ENCODE assay signal across 8 mouse cellular contexts in genomic region chr2:25376589-25376988, GRCm38 (mm10). TPM values are rescaled to one million over a fixed set of nuclear protein-coding genes. Genes with fewer than 3 reads are reported as not detected.
DNase-seq lines count a peak whose midpoint lies in the region; ATAC-seq and TF ChIP-seq lines count a peak whose summit lies in the region.

No protein-coding gene starts in this region.

- no peaks in the 10 kb centered on the region for H3K27me3 ChIP-seq in intestine, postnatal 0 days (replicated peaks; ENCODE audit: control insufficient read depth, insufficient read depth, low read length)
- H3K27me3 ChIP-seq in intestine, embryonic 16.5 days (replicated peaks; ENCODE audit: control insufficient read depth, insufficient read depth, low read length): no peaks in the 10 kb centered on the region
- no peaks in the 10 kb centered on the region for H3K27me3 ChIP-seq in forebrain, embryonic 16.5 days (replicated peaks; ENCODE audit: control insufficient read depth, insufficient read depth, low read length)

- peaks cover 34% of the 10 kb centered on the region for H3K36me3 ChIP-seq in intestine, postnatal 0 days (ENCODE audit: control insufficient read depth, insufficient read depth)
- peaks cover 18% of the 10 kb centered on the region for H3K36me3 ChIP-seq in intestine, embryonic 16.5 days (ENCODE audit: control insufficient read depth, insufficient read depth, low read length)
- H3K36me3 ChIP-seq in forebrain, embryonic 16.5 days (ENCODE audit: control insufficient read depth, insufficient read depth): no peaks in the 10 kb centered on the region

- no peak overlapping the region for H3K9ac ChIP-seq in intestine, postnatal 0 days (ENCODE audit: low read depth, low read length)
- H3K9ac ChIP-seq in intestine, embryonic 16.5 days (ENCODE audit: low read depth, low read length): no peak overlapping the region
- no peak overlapping the region for H3K9ac ChIP-seq in forebrain, embryonic 16.5 days (replicated peaks; ENCODE audit: low read depth, low read length)

- 0 out of 2 replicates have a peak, but pooled peaks cover 6% of the 10 kb centered on the region for H3K4me1 ChIP-seq in intestine, postnatal 0 days (replicated peaks; ENCODE audit: control insufficient read depth, insufficient read depth, low read length)
- H3K4me1 ChIP-seq in intestine, embryonic 16.5 days (ENCODE audit: control insufficient read depth, insufficient read depth, low read length): peaks cover 18% of the 10 kb centered on the region
- H3K4me1 ChIP-seq in forebrain, embryonic 16.5 days (replicated peaks; ENCODE audit: control insufficient read depth, insufficient read depth, low read length): peaks cover 22% of the 10 kb centered on the region

- H3K27ac ChIP-seq in intestine, postnatal 0 days (ENCODE audit: low read depth, low read length): no peak overlapping the region
- H3K27ac ChIP-seq in intestine, embryonic 16.5 days (ENCODE audit: low read length): no peak overlapping the region
- no peak overlapping the region for H3K27ac ChIP-seq in forebrain, embryonic 16.5 days (ENCODE audit: low read length)

- 67% methylated on average over 4 of the region's 4 CpGs for WGBS in intestine, postnatal 0 days
- 64% methylated on average over 4 of the region's 4 CpGs for WGBS in intestine, embryonic 16.5 days
- 65% methylated on average over 4 of the region's 4 CpGs for WGBS in forebrain, embryonic 16.5 days

- H3K4me2 ChIP-seq in intestine, postnatal 0 days (replicated peaks; ENCODE audit: low read depth): no peak overlapping the region
- no peak overlapping the region for H3K4me2 ChIP-seq in intestine, embryonic 16.5 days (ENCODE audit: low read depth, low read length)
- H3K4me2 ChIP-seq in forebrain, embryonic 16.5 days (ENCODE audit: low read length): no peak overlapping the region

- ATAC-seq in intestine, postnatal 0 days: no peak
- ATAC-seq in intestine, embryonic 16.5 days: no peak
- no peak for ATAC-seq in forebrain, embryonic 16.5 days

- TF ChIP-seq CTCF in intestine, postnatal 0 days (IDR thresholded peaks at IDR 0.05; ENCODE audit: low read depth): peak; percentile 84

- H3K9me3 ChIP-seq in intestine, postnatal 0 days (ENCODE audit: control insufficient read depth): no peaks in the 10 kb centered on the region
- no peaks in the 10 kb centered on the region for H3K9me3 ChIP-seq in intestine, embryonic 16.5 days (ENCODE audit: control insufficient read depth, low read length)
- H3K9me3 ChIP-seq in forebrain, embryonic 16.5 days (ENCODE audit: control insufficient read depth, low read length): no peaks in the 10 kb centered on the region

- peak; percentile 42 for DNase-seq in urinary bladder, postnatal 25 days (ENCODE audit: low spot score)
- DNase-seq in urinary bladder, postnatal 4 days (ENCODE audit: low spot score in 2 of 2): no peak
- peak; percentile 75 to 84 for DNase-seq in cerebellum, postnatal 25 days
- peak; percentile 68 for DNase-seq in kidney, adult 9 months
- peak; percentile 82 for DNase-seq in retina, embryonic 14.5 days (ENCODE audit: low spot score)

- H3K4me3 ChIP-seq in intestine, postnatal 0 days (ENCODE audit: low read depth, low read length): no peak overlapping the region
- no peak overlapping the region for H3K4me3 ChIP-seq in intestine, embryonic 16.5 days (ENCODE audit: low read length)
- H3K4me3 ChIP-seq in forebrain, embryonic 16.5 days (replicated peaks; ENCODE audit: low read length): no peak overlapping the region

RNA-seq across cellular contexts. Expression of gene Sapcd2, which starts 4.5 kb away (rescaled TPM):
- 112 and 129 TPM in 2 replicates for polyA plus RNA-seq in intestine, postnatal 0 days (2015; fragmentation: Nextera tagmentation; extraction: Ambion mirVana)
- polyA plus RNA-seq in intestine, embryonic 16.5 days (2015; fragmentation: Nextera tagmentation; extraction: Ambion mirVana): 56.7 and 66.4 TPM in 2 replicates
- polyA plus RNA-seq in forebrain, embryonic 16.5 days (2015; fragmentation: Nextera tagmentation; extraction: Ambion mirVana): 23.8 and 29.9 TPM in 2 replicates

RNA-seq across cellular contexts. Expression of gene Uap1l1, which starts 11.1 kb away (rescaled TPM):
- polyA plus RNA-seq in intestine, postnatal 0 days (2015; fragmentation: Nextera tagmentation; extraction: Ambion mirVana): 668 and 708 TPM in 2 replicates
- polyA plus RNA-seq in intestine, embryonic 16.5 days (2015; fragmentation: Nextera tagmentation; extraction: Ambion mirVana): 196 and 259 TPM in 2 replicates
- 3.3 and 7.5 TPM in 2 replicates for polyA plus RNA-seq in forebrain, embryonic 16.5 days (2015; fragmentation: Nextera tagmentation; extraction: Ambion mirVana)

RNA-seq across cellular contexts. Expression of gene Entpd2, which starts 19.1 kb away (rescaled TPM):
- polyA plus RNA-seq in intestine, postnatal 0 days (2015; fragmentation: Nextera tagmentation; extraction: Ambion mirVana): 33.9 and 38.1 TPM in 2 replicates
- polyA plus RNA-seq in intestine, embryonic 16.5 days (2015; fragmentation: Nextera tagmentation; extraction: Ambion mirVana): 23.7 and 27.4 TPM in 2 replicates
- 5.2 and 6.2 TPM in 2 replicates for polyA plus RNA-seq in forebrain, embryonic 16.5 days (2015; fragmentation: Nextera tagmentation; extraction: Ambion mirVana)

RNA-seq across cellular contexts. Expression of gene Dpp7, which starts 20.4 kb away (rescaled TPM):
- 120 and 129 TPM in 2 replicates for polyA plus RNA-seq in intestine, postnatal 0 days (2015; fragmentation: Nextera tagmentation; extraction: Ambion mirVana)
- 74.4 and 104 TPM in 2 replicates for polyA plus RNA-seq in intestine, embryonic 16.5 days (2015; fragmentation: Nextera tagmentation; extraction: Ambion mirVana)
- 21.5 and 26.9 TPM in 2 replicates for polyA plus RNA-seq in forebrain, embryonic 16.5 days (2015; fragmentation: Nextera tagmentation; extraction: Ambion mirVana)

RNA-seq across cellular contexts. Expression of gene Npdc1, which starts 22.6 kb away (rescaled TPM):
- 49.2 and 52.3 TPM in 2 replicates for polyA plus RNA-seq in intestine, postnatal 0 days (2015; fragmentation: Nextera tagmentation; extraction: Ambion mirVana)
- polyA plus RNA-seq in intestine, embryonic 16.5 days (2015; fragmentation: Nextera tagmentation; extraction: Ambion mirVana): 48.9 and 51.1 TPM in 2 replicates
- 384 and 515 TPM in 2 replicates for polyA plus RNA-seq in forebrain, embryonic 16.5 days (2015; fragmentation: Nextera tagmentation; extraction: Ambion mirVana)

Comparison
In these comparisons a context has a peak if more than half of its experiments do, and no peak if none do; other contexts are left out.
1. DNase-seq: peak in urinary bladder, postnatal 25 days (single experiment), cerebellum, postnatal 25 days (2 of 2), kidney, adult 9 months (single experiment) and retina, embryonic 14.5 days (single experiment); none in urinary bladder, postnatal 4 days (0 of 2).
2. RNA of gene Uap1l1, which starts 11.1 kb away (polyA plus RNA-seq): 668 to 708 TPM in intestine, postnatal 0 days and 196 to 259 TPM in intestine, embryonic 16.5 days; 3.3 to 7.5 TPM in forebrain, embryonic 16.5 days; every median in the first group is over 10 times any median in the second.